Mouse (Mus musculus) heart, adult 2 months (tissue): Measurements from ENCODE around the gene Kat6b. TPM values are rescaled to one million over a fixed set of nuclear protein-coding genes. Genes with fewer than 3 reads are reported as not detected.

Source experiments
- DNase-seq, 2 experiments: peaks; one replicate each; pipeline ENCODE4 v3.0.0; 2021
- H3K27ac ChIP-seq: fragments of 200-600 bp; 2 replicates; pipeline ENCODE4 v1.8.1; 2022
- H3K27me3 ChIP-seq: fragments of 200-500 bp; 2 replicates; pipeline ENCODE4 v1.6.1; 2012; ENCODE audit warnings: mild to moderate bottlenecking, low read length, inconsistent platforms, mixed read lengths; ENCODE audit not compliant: control insufficient read depth, insufficient read depth
- H3K36me3 ChIP-seq: fragments of 200-500 bp; 2 replicates; pipeline ENCODE4 v1.6.1; 2012; ENCODE audit warnings: low read length, inconsistent platforms; ENCODE audit not compliant: control insufficient read depth, insufficient read depth
- H3K4me1 ChIP-seq: fragments of 200-500 bp; 2 replicates; pipeline ENCODE4 v1.6.1; 2011; ENCODE audit warnings: low read length; ENCODE audit not compliant: control insufficient read depth, insufficient read depth
- H3K4me3 ChIP-seq: fragments of 200-600 bp; 2 replicates; pipeline ENCODE4 v1.8.1; 2022
- H3K79me2 ChIP-seq: fragments of 200-500 bp; replicated peaks from 2 replicates; pipeline ENCODE4 v1.6.1; 2012; ENCODE audit warnings: mild to moderate bottlenecking, inconsistent platforms, low read length, moderate library complexity, mixed read lengths; ENCODE audit not compliant: control insufficient read depth, insufficient read depth
- H3K9ac ChIP-seq: fragments of 200-500 bp; 2 replicates; pipeline ENCODE4 v1.6.1; 2012; ENCODE audit warnings: low read depth, mild to moderate bottlenecking, control low read depth, inconsistent platforms, low read length, mixed read lengths
- CTCF ChIP-seq: fragments of 200-600 bp; IDR thresholded peaks from 2 replicates; pipeline ENCODE4 v1.8.1; 2022; ENCODE audit warnings: antibody characterized with exemption, mild to moderate bottlenecking, moderate library complexity
- EP300 ChIP-seq: fragments of 200-500 bp; IDR thresholded peaks from 2 replicates; pipeline ENCODE4 v1.6.1; 2011; ENCODE audit warnings: low read depth, low read length, control low read depth; ENCODE audit not compliant: insufficient read depth
- POLR2A ChIP-seq: fragments of 200-500 bp; IDR thresholded peaks from 2 replicates; pipeline ENCODE4 v1.6.1; 2011; ENCODE audit warnings: mild to moderate bottlenecking, low read depth, low read length, control low read depth; ENCODE audit not compliant: insufficient read depth
- WGBS: fragments of 180-500 bp; shearing (Covaris S2); methylation state at CpG from one replicate; pipeline ENCODE4 v1.1.7; 2018; 5-methylcytosine and 5-hydroxymethylcytosine counted together
- intact Hi-C: fragments of 180-260 bp; cut with DNase I; formaldehyde crosslinking; loops from one replicate; pipeline ENCODE4 v1.15.1; 2025
- polyA plus RNA-seq: library from polyadenylated mRNA; depleted of rRNA; stranded (reverse); fragments of >200 nt; gene quantifications from 2 replicates; pipeline ENCODE4 v1.2.3, GENCODE M21; 2012
- total RNA-seq, 2 experiments: library from RNA; stranded (reverse); gene quantifications; 2 replicates each; pipeline ENCODE4 v1.2.3; 2021

Kat6b gene
- total and polyA plus RNA-seq, 3 experiments, result 9.0 to 27.9 (median 26.6) TPM

GRCm38 (mm10) chr14:21536485-21537181, 55.4 kb downstream of the Kat6b start:
- no peaks in the 10 kb centered on the region for H3K79me2 ChIP-seq
- H3K27me3 ChIP-seq, result no peaks in the 10 kb centered on the region
- DNase-seq, result peak in 1 of 2 experiments; percentile 14
- intact Hi-C loops, result loop anchor here (5.0 kb wide), 1 partner anchor 71 kb away; no protein-coding TSS in a partner anchor
- H3K4me3 ChIP-seq, result no peak overlapping the region
- no peak overlapping the region for H3K9ac ChIP-seq
- H3K4me1 ChIP-seq, result peaks cover 10% of the 10 kb centered on the region
- 73% methylated on average over 11 of the region's 11 CpGs for WGBS
- TF ChIP-seq POLR2A, result no peak
- TF ChIP-seq CTCF, result no peak
- no peak for TF ChIP-seq EP300
- peak overlapping the region; percentile 50 for H3K27ac ChIP-seq
- peaks cover 14% of the 10 kb centered on the region for H3K36me3 ChIP-seq

- WGBS, result 67% methylated on average over 3 of the region's 3 CpGs
- no peak overlapping the region for H3K27ac ChIP-seq
Observed at GRCm38 (mm10) chr14:21537838-21538237, 56.6 kb downstream of the Kat6b start.

GRCm38 (mm10) chr14:21539731-21540130, 58.5 kb downstream of the Kat6b start:
- Histone ChIP-seq H3K79me2 (peaks cover 5% of the 10 kb centered on the region), H3K9ac (no peak overlapping the region), H3K36me3 (peaks cover 14% of the 10 kb centered on the region), H3K27ac (no peak overlapping the region), H3K27me3 (no peaks in the 10 kb centered on the region), H3K4me3 (no peak overlapping the region), H3K4me1 (peaks cover 11% of the 10 kb centered on the region)
- DNase-seq, result no peak
- 78% methylated on average over 3 of the region's 3 CpGs for WGBS
- intact Hi-C loops, result loop anchor here (5.0 kb wide), 1 partner anchor 68 kb away; no protein-coding TSS in a partner anchor
- TF ChIP-seq CTCF (no peak), EP300 (no peak), POLR2A (no peak)

More at GRCm38 (mm10) chr14:21537838-21538237, 56.6 kb downstream of the Kat6b start:
- peaks cover 3% of the 10 kb centered on the region; the same call in 1 of the 2 replicates for H3K79me2 ChIP-seq
- H3K36me3 ChIP-seq, result peaks cover 14% of the 10 kb centered on the region
- no peak for TF ChIP-seq POLR2A
- no peak for TF ChIP-seq CTCF
- TF ChIP-seq EP300, result no peak
- no peak overlapping the region for H3K4me3 ChIP-seq
- intact Hi-C loops, result loop anchor here (5.0 kb wide), 1 partner anchor 69 kb away; no protein-coding TSS in a partner anchor
- H3K4me1 ChIP-seq, result peaks cover 10% of the 10 kb centered on the region
- no peaks in the 10 kb centered on the region for H3K27me3 ChIP-seq
- DNase-seq, result no peak
- H3K9ac ChIP-seq, result no peak overlapping the region

- H3K36me3 ChIP-seq, result peaks cover 14% of the 10 kb centered on the region
- H3K9ac ChIP-seq, result no peak overlapping the region
- H3K27ac ChIP-seq, result no peak overlapping the region
- H3K4me1 ChIP-seq, result peaks cover 15% of the 10 kb centered on the region
- H3K27me3 ChIP-seq, result no peaks in the 10 kb centered on the region
- no peak overlapping the region for H3K4me3 ChIP-seq
- peaks cover 5% of the 10 kb centered on the region for H3K79me2 ChIP-seq
- 44% methylated on average over 3 of the region's 3 CpGs for WGBS
- DNase-seq, result no peak
- TF ChIP-seq EP300, result no peak
- no peak for TF ChIP-seq CTCF
- no peak for TF ChIP-seq POLR2A
- intact Hi-C loops, result no loop called here
Observed at GRCm38 (mm10) chr14:21540361-21540760, 59.1 kb downstream of the Kat6b start.

- Histone ChIP-seq H3K36me3 (peaks cover 5% of the 10 kb centered on the region), H3K4me3 (no peak overlapping the region), H3K9ac (no peak overlapping the region), H3K27ac (no peak overlapping the region), H3K4me1 (peaks cover 19% of the 10 kb centered on the region), H3K79me2 (peaks cover 7% of the 10 kb centered on the region), H3K27me3 (no peaks in the 10 kb centered on the region)
- 61% methylated on average over 4 of the region's 4 CpGs for WGBS
- DNase-seq, result no peak
- no peak for TF ChIP-seq POLR2A
- TF ChIP-seq EP300, result no peak
- TF ChIP-seq CTCF, result no peak
- intact Hi-C loops, result loop anchor here (5.0 kb wide), 1 partner anchor 43 kb away; no protein-coding TSS in a partner anchor
Observed at GRCm38 (mm10) chr14:21545529-21545928, 64.3 kb downstream of the Kat6b start.

DNA sequence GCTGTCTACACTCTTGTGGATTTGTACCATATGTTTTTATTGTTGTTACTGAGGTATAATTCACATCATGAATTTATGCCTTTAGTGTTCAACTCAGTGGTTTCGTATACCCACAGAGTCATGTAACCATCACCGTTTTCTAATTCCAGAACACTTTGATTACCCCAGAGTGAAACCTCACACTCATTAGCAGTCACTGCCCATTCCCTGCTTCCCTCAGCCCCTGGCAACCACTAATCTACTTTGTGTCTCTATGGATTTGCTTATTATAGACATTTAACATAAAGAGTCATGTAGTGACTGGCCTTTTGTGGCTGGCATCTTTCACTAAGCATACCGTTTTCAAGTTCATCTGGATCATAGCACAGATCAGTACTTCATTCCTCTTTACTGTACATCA, 65.1 kb downstream of the Kat6b start:
- no peak overlapping the region for H3K9ac ChIP-seq
- peaks cover 7% of the 10 kb centered on the region for H3K79me2 ChIP-seq
- no peak overlapping the region for H3K27ac ChIP-seq
- no peak for TF ChIP-seq EP300
- no peak for TF ChIP-seq CTCF
- TF ChIP-seq POLR2A, result no peak
- intact Hi-C loops, result loop anchor here (5.0 kb wide), 1 partner anchor 44 kb away; no protein-coding TSS in a partner anchor
- H3K4me3 ChIP-seq, result no peak overlapping the region
- DNase-seq, result no peak
- no peaks in the 10 kb centered on the region for H3K27me3 ChIP-seq
- 79% methylated on average over 3 of the region's 3 CpGs for WGBS
- H3K36me3 ChIP-seq, result peaks cover 5% of the 10 kb centered on the region
- peaks cover 19% of the 10 kb centered on the region for H3K4me1 ChIP-seq
